Mouse (Mus musculus) hematopoietic stem cell, adult 5-6 weeks (primary cell): Measurements from ENCODE around the gene Lrrc1. TPM values are rescaled to one million over a fixed set of nuclear protein-coding genes. Genes with fewer than 3 reads are reported as not detected.
A peak's percentile ranks its signal among the peaks of the same experiment; 100 is the strongest.

Experiments
- ATAC-seq, 2 experiments: fragments of 125-278 bp in 1 of 2; replicated peaks in 1 of 2; 2 replicates each; pipeline ENCODE4 v1.8.0; 2016 to 2017; ENCODE audit warnings: inconsistent platforms in 2 of 2, mild to moderate bottlenecking in 2 of 2, moderate number of reproducible peaks in 2 of 2, low read depth in 1 of 2, moderate TSS enrichment in 1 of 2; ENCODE audit not compliant: low FRiP score in 2 of 2, poor library complexity in 2 of 2, severe bottlenecking in 2 of 2, insufficient read depth in 1 of 2, low TSS enrichment in 1 of 2
- total RNA-seq: library from RNA; stranded (forward); fragments of 172-1452, 232-1000 nt; gene quantifications from 2 replicates; pipeline ENCODE4 v1.2.3, GENCODE M21; 2017

The Lrrc1 gene
- total RNA-seq, 1 experiment from 2014 or later = 24.4 TPM

- ATAC-seq = no peak
Observed at GRCm38 (mm10) chr9:77553465-77553864, 8.8 kb upstream of the Lrrc1 start.

- ATAC-seq = peak; percentile 83 to 92
Observed at GRCm38 (mm10) chr9:77551036-77551512, 6.4 kb upstream of the Lrrc1 start.

GRCm38 (mm10) chr9:77546010-77546409 lies 1.3 kb upstream of the Lrrc1 start:
- ATAC-seq = no peak

GRCm38 (mm10) chr9:77545068-77545421 lies 375 bp upstream of the Lrrc1 start:
- ATAC-seq = peak; percentile 20 to 38; a peak in 2 of 4 replicates

GRCm38 (mm10) chr9:77543351-77544321 lies 1.0 kb downstream of the Lrrc1 start:
- peak; percentile 52 to 54 for ATAC-seq

- no peak for ATAC-seq
Observed at GRCm38 (mm10) chr9:77541556-77541955, 3.1 kb downstream of the Lrrc1 start.

- ATAC-seq = no peak
Observed at GRCm38 (mm10) chr9:77539232-77539631, 5.4 kb downstream of the Lrrc1 start.

- peak; percentile 42 to 54; a peak in 2 of 4 replicates for ATAC-seq
Observed at GRCm38 (mm10) chr9:77537357-77537756, 7.3 kb downstream of the Lrrc1 start.

- ATAC-seq = no peak
Observed at GRCm38 (mm10) chr9:77536832-77537231, 7.8 kb downstream of the Lrrc1 start.

- no peak for ATAC-seq
Observed at GRCm38 (mm10) chr9:77536286-77536685, 8.4 kb downstream of the Lrrc1 start.

- ATAC-seq = no peak
Observed at GRCm38 (mm10) chr9:77535021-77535744, 9.5 kb downstream of the Lrrc1 start.

- peak; percentile 17 to 44; a peak in 1 of 4 replicates for ATAC-seq
Observed at GRCm38 (mm10) chr9:77528379-77529041, 16.2 kb downstream of the Lrrc1 start.

- ATAC-seq = peak; percentile 80 to 88
Observed at GRCm38 (mm10) chr9:77527170-77527569, 17.5 kb downstream of the Lrrc1 start.

GRCm38 (mm10) chr9:77526715-77527114 lies 18.0 kb downstream of the Lrrc1 start:
- ATAC-seq = no peak

GRCm38 (mm10) chr9:77525595-77526295 lies 18.9 kb downstream of the Lrrc1 start:
- no peak for ATAC-seq

GRCm38 (mm10) chr9:77523793-77524192 lies 20.9 kb downstream of the Lrrc1 start:
- no peak for ATAC-seq

GRCm38 (mm10) chr9:77522476-77522875 lies 22.2 kb downstream of the Lrrc1 start:
- ATAC-seq = no peak
